Mouse (Mus musculus) liver, embryonic 12.5 days (tissue): ENCODE results near the gene Plekhg4. TPM values are rescaled to one million over a fixed set of nuclear protein-coding genes. Genes with fewer than 3 reads are reported as not detected.

ENCODE experiments used
- ATAC-seq: fragments of 200-750 bp; cut with Nextera tagmentation; 2 replicates; pipeline ENCODE4 v1.8.0; 2017; ENCODE audit warnings: moderate number of reproducible peaks, mild to moderate bottlenecking, moderate library complexity
- H3K27ac ChIP-seq: fragments of 300-500 bp; sonication (generic); 2 replicates; pipeline ENCODE4 v1.5.1; 2016; ENCODE audit warnings: mild to moderate bottlenecking
- H3K27me3 ChIP-seq: fragments of 300-500 bp; sonication (generic); replicated peaks from 2 replicates; pipeline ENCODE4 v1.6.1; 2016; ENCODE audit warnings: mild to moderate bottlenecking, moderate library complexity
- H3K36me3 ChIP-seq: fragments of 300-500 bp; sonication (generic); 2 replicates; pipeline ENCODE4 v1.6.1; 2016; ENCODE audit warnings: mild to moderate bottlenecking, moderate library complexity
- H3K4me1 ChIP-seq: fragments of 300-500 bp; sonication (generic); 2 replicates; pipeline ENCODE4 v1.6.1; 2016
- H3K4me2 ChIP-seq: fragments of 300-500 bp; sonication (generic); 2 replicates; pipeline ENCODE4 v1.6.1; 2016; ENCODE audit warnings: mild to moderate bottlenecking, moderate library complexity
- H3K4me3 ChIP-seq: fragments of 300-500 bp; sonication (generic); 2 replicates; pipeline ENCODE4 v1.5.1; 2016; ENCODE audit warnings: mild to moderate bottlenecking, moderate library complexity
- H3K9ac ChIP-seq: fragments of 300-500 bp; sonication (generic); 2 replicates; pipeline ENCODE4 v1.6.1; 2016; ENCODE audit warnings: mild to moderate bottlenecking, moderate library complexity
- H3K9me3 ChIP-seq: fragments of 300-500 bp; sonication (generic); replicated peaks from 2 replicates; pipeline ENCODE4 v1.6.1; 2016; ENCODE audit warnings: mild to moderate bottlenecking, moderate library complexity
- WGBS: fragments of 180-500 bp; shearing (Covaris S2); methylation state at CpG from one replicate; pipeline ENCODE4 v1.1.7; 2016; ENCODE audit not compliant: insufficient replicate concordance; 5-methylcytosine and 5-hydroxymethylcytosine counted together
- polyA plus RNA-seq: library from polyadenylated mRNA; unstranded; fragments of >200 nt; fragmentation: Nextera tagmentation; extraction: Ambion mirVana; gene quantifications from 2 replicates; pipeline ENCODE4 v1.2.1, GENCODE M21; 2016

The Plekhg4 gene
- polyA plus RNA-seq, 1 experiment from 2014 or later, result not detected

GRCm38 (mm10) chr8:105387151-105387550 is 14.1 kb downstream of the Plekhg4 start:
- no peak overlapping the region for H3K27ac ChIP-seq
- WGBS, result 47% methylated on average over 1 of the region's 1 CpGs
- no peak overlapping the region for H3K4me3 ChIP-seq
- no peak overlapping the region for H3K4me2 ChIP-seq
- H3K36me3 ChIP-seq, result no peaks in the 10 kb centered on the region
- no peak overlapping the region for H3K9ac ChIP-seq
- H3K9me3 ChIP-seq, result no peaks in the 10 kb centered on the region
- no peak for ATAC-seq
- H3K4me1 ChIP-seq, result no peaks in the 10 kb centered on the region
- H3K27me3 ChIP-seq, result 0 out of 2 replicates have a peak, but pooled peaks cover 9% of the 10 kb centered on the region

- H3K4me1 ChIP-seq, result no peaks in the 10 kb centered on the region
- no peak overlapping the region for H3K27ac ChIP-seq
- H3K9ac ChIP-seq, result no peak overlapping the region
- H3K36me3 ChIP-seq, result no peaks in the 10 kb centered on the region
- H3K27me3 ChIP-seq, result peaks cover 9% of the 10 kb centered on the region; the same call in 1 of the 2 replicates
- WGBS, result 55% methylated on average over 6 of the region's 6 CpGs
- H3K4me3 ChIP-seq, result no peak overlapping the region
- H3K4me2 ChIP-seq, result no peak overlapping the region
- ATAC-seq, result no peak
- no peaks in the 10 kb centered on the region for H3K9me3 ChIP-seq
Observed at GRCm38 (mm10) chr8:105389096-105389495, 16.0 kb downstream of the Plekhg4 start.

GRCm38 (mm10) chr8:105393089-105393787 is 20.2 kb downstream of the Plekhg4 start:
- no peaks in the 10 kb centered on the region for H3K9me3 ChIP-seq
- H3K4me3 ChIP-seq, result no peak overlapping the region
- ATAC-seq, result no peak
- H3K9ac ChIP-seq, result no peak overlapping the region
- no peak overlapping the region for H3K4me2 ChIP-seq
- peaks cover 21% of the 10 kb centered on the region; the same call in 1 of the 2 replicates for H3K27me3 ChIP-seq
- H3K4me1 ChIP-seq, result no peaks in the 10 kb centered on the region
- H3K27ac ChIP-seq, result no peak overlapping the region
- H3K36me3 ChIP-seq, result no peaks in the 10 kb centered on the region
- 68% methylated on average over 12 of the region's 12 CpGs for WGBS

GRCm38 (mm10) chr8:105393915-105394314 is 20.8 kb downstream of the Plekhg4 start:
- no peak overlapping the region for H3K4me2 ChIP-seq
- ATAC-seq, result no peak
- peaks cover 20% of the 10 kb centered on the region; the same call in 1 of the 2 replicates for H3K27me3 ChIP-seq
- H3K36me3 ChIP-seq, result no peaks in the 10 kb centered on the region
- H3K9ac ChIP-seq, result no peak overlapping the region
- H3K4me1 ChIP-seq, result no peaks in the 10 kb centered on the region
- no peak overlapping the region for H3K4me3 ChIP-seq
- 69% methylated on average over 7 of the region's 7 CpGs for WGBS
- no peaks in the 10 kb centered on the region for H3K9me3 ChIP-seq
- no peak overlapping the region for H3K27ac ChIP-seq

GRCm38 (mm10) chr8:105397747-105398146 is 24.7 kb downstream of the Plekhg4 start:
- no peak overlapping the region for H3K4me3 ChIP-seq
- H3K4me2 ChIP-seq, result no peak overlapping the region
- no peaks in the 10 kb centered on the region for H3K9me3 ChIP-seq
- no peaks in the 10 kb centered on the region for H3K36me3 ChIP-seq
- H3K27ac ChIP-seq, result no peak overlapping the region
- H3K27me3 ChIP-seq, result peaks cover 22% of the 10 kb centered on the region; the same call in 1 of the 2 replicates
- no peak for ATAC-seq
- 33% methylated on average over 3 of the region's 3 CpGs for WGBS
- no peaks in the 10 kb centered on the region for H3K4me1 ChIP-seq
- H3K9ac ChIP-seq, result no peak overlapping the region

- no peaks in the 10 kb centered on the region for H3K4me1 ChIP-seq
- 68% methylated on average over 5 of the region's 5 CpGs for WGBS
- H3K27me3 ChIP-seq, result peaks cover 16% of the 10 kb centered on the region; the same call in 1 of the 2 replicates
- no peaks in the 10 kb centered on the region for H3K36me3 ChIP-seq
- H3K27ac ChIP-seq, result no peak overlapping the region
- no peak overlapping the region for H3K9ac ChIP-seq
- no peak overlapping the region for H3K4me3 ChIP-seq
- ATAC-seq, result no peak
- no peak overlapping the region for H3K4me2 ChIP-seq
- no peaks in the 10 kb centered on the region for H3K9me3 ChIP-seq
Observed at GRCm38 (mm10) chr8:105400016-105400415, 26.9 kb downstream of the Plekhg4 start.

- Histone ChIP-seq H3K36me3 (no peaks in the 10 kb centered on the region), H3K27me3 (peaks cover 13% of the 10 kb centered on the region; the same call in 1 of the 2 replicates), H3K9me3 (no peaks in the 10 kb centered on the region), H3K4me2 (no peak overlapping the region), H3K4me3 (no peak overlapping the region), H3K27ac (no peak overlapping the region), H3K4me1 (no peaks in the 10 kb centered on the region), H3K9ac (no peak overlapping the region)
- no peak for ATAC-seq
- 73% methylated on average over 8 of the region's 8 CpGs for WGBS
Observed at GRCm38 (mm10) chr8:105403467-105403866, 30.4 kb downstream of the Plekhg4 start.

GRCm38 (mm10) chr8:105404496-105404895 is 31.4 kb downstream of the Plekhg4 start:
- no peak for ATAC-seq

GRCm38 (mm10) chr8:105406416-105406815 is 33.3 kb downstream of the Plekhg4 start:
- H3K4me1 ChIP-seq, result no peaks in the 10 kb centered on the region
- no peaks in the 10 kb centered on the region for H3K9me3 ChIP-seq
- no peak for ATAC-seq
- peaks cover 7% of the 10 kb centered on the region; the same call in 1 of the 2 replicates for H3K27me3 ChIP-seq
- no peak overlapping the region for H3K4me3 ChIP-seq
- no peak overlapping the region for H3K4me2 ChIP-seq
- H3K9ac ChIP-seq, result no peak overlapping the region
- H3K27ac ChIP-seq, result no peak overlapping the region
- WGBS, result 62% methylated on average over 10 of the region's 10 CpGs
- no peaks in the 10 kb centered on the region for H3K36me3 ChIP-seq

More at GRCm38 (mm10) chr8:105404496-105404895, 31.4 kb downstream of the Plekhg4 start:
- Histone ChIP-seq H3K27ac (no peak overlapping the region), H3K4me2 (no peak overlapping the region), H3K36me3 (no peaks in the 10 kb centered on the region), H3K4me1 (no peaks in the 10 kb centered on the region), H3K4me3 (no peak overlapping the region), H3K27me3 (peaks cover 12% of the 10 kb centered on the region; the same call in 1 of the 2 replicates), H3K9me3 (no peaks in the 10 kb centered on the region), H3K9ac (no peak overlapping the region)
- 61% methylated on average over 1 of the region's 1 CpGs for WGBS

- Histone ChIP-seq H3K4me3 (no peak overlapping the region), H3K9me3 (no peaks in the 10 kb centered on the region), H3K27ac (no peak overlapping the region), H3K4me2 (no peak overlapping the region), H3K4me1 (peaks cover 2% of the 10 kb centered on the region), H3K36me3 (no peaks in the 10 kb centered on the region), H3K9ac (no peak overlapping the region), H3K27me3 (peaks cover 23% of the 10 kb centered on the region)
- ATAC-seq, result no peak
- WGBS, result 48% methylated on average over 7 of the region's 7 CpGs
Observed at GRCm38 (mm10) chr8:105408331-105408730, 35.3 kb downstream of the Plekhg4 start.

GRCm38 (mm10) chr8:105409947-105410346 is 36.9 kb downstream of the Plekhg4 start:
- no peak overlapping the region for H3K4me2 ChIP-seq
- 85% methylated on average over 6 of the region's 6 CpGs for WGBS
- H3K27me3 ChIP-seq, result peaks cover 39% of the 10 kb centered on the region
- H3K36me3 ChIP-seq, result no peaks in the 10 kb centered on the region
- H3K27ac ChIP-seq, result no peak overlapping the region
- no peak overlapping the region for H3K9ac ChIP-seq
- no peaks in the 10 kb centered on the region for H3K9me3 ChIP-seq
- no peak for ATAC-seq
- peaks cover 10% of the 10 kb centered on the region for H3K4me1 ChIP-seq
- no peak overlapping the region for H3K4me3 ChIP-seq

- Histone ChIP-seq H3K9me3 (0 out of 2 replicates have a peak, but pooled peaks cover 4% of the 10 kb centered on the region), H3K27ac (no peak within 1 kb of the TSS), H3K4me3 (peak within 1 kb of the TSS; percentile 36), H3K9ac (no peak within 1 kb of the TSS), H3K27me3 (peaks cover 56% of the 10 kb centered on the region), H3K36me3 (no peaks in the 10 kb centered on the region), H3K4me2 (peak within 1 kb of the TSS; percentile 65), H3K4me1 (peaks cover 10% of the 10 kb centered on the region)
- WGBS, result 2% methylated on average over 32 of the region's 34 CpGs
- peak; percentile 80 for ATAC-seq
Observed at GRCm38 (mm10) chr8:105413391-105413790, 40.3 kb downstream of the Plekhg4 start, which contains the start of the genes Kctd19 and Lrrc36. Gene Kctd19 (minus strand): TSS chr8:105413502. Gene Lrrc36 (plus strand): TSS chr8:105413571.
